In the genomic region with DNA sequence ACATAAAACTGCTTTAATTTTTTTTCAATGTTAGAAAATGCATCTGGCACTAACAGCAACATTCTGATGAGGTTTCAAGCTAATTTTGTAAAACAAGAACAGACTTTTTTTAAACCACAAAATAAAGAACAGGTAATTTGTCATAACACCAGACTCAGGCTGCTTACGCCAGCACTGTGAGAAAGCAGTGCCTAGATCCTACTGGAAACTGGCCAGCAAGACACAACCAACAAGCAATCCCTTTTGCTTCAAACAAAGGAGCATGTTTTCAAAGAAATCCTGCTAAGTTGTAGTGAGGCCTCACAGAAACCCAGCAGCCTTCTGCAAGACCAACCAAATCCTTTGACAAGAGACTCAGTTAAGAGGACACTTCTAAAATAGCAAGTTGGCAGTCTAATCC, we compare ENCODE assay signal across 11 mouse cellular contexts.
DNase-seq lines count a peak whose midpoint lies in the region; ATAC-seq and TF ChIP-seq lines count a peak whose summit lies in the region.
"Had no signal": no experiment of that assay in that cellular context is flagged by ENCODE, and none has a peak within 500 bp of the region (broad histone marks: within the 10 kb centered on the region; RNA-seq: fewer than 3 reads in every experiment).

No protein-coding gene starts in this region.

- no peaks in the 10 kb centered on the region for H3K9me3 ChIP-seq in hindbrain, embryonic 13.5 days
- no peaks in the 10 kb centered on the region for H3K9me3 ChIP-seq in hindbrain, embryonic 10.5 days
- H3K9me3 ChIP-seq in midbrain, embryonic 13.5 days = peaks cover 3% of the 10 kb centered on the region; the same call in 1 of the 2 replicates
- H3K9me3 ChIP-seq in midbrain, embryonic 15.5 days = no peaks in the 10 kb centered on the region
- no peaks in the 10 kb centered on the region for H3K9me3 ChIP-seq in forebrain, postnatal 0 days (ENCODE audit: low read length)

- ATAC-seq in hindbrain, embryonic 13.5 days (ENCODE audit: low FRiP score) = no peak
- ATAC-seq in midbrain, embryonic 13.5 days = no peak
- no peak for ATAC-seq in midbrain, embryonic 15.5 days (replicated peaks)
- ATAC-seq in forebrain, postnatal 0 days = no peak
- ATAC-seq: intestine, postnatal 0 days had no signal

- H3K4me3 ChIP-seq in hindbrain, embryonic 13.5 days = no peak overlapping the region
- no peak overlapping the region for H3K4me3 ChIP-seq in hindbrain, embryonic 10.5 days
- no peak overlapping the region for H3K4me3 ChIP-seq in midbrain, embryonic 13.5 days (replicated peaks)
- H3K4me3 ChIP-seq in midbrain, embryonic 15.5 days = no peak overlapping the region
- no peak overlapping the region for H3K4me3 ChIP-seq in forebrain, postnatal 0 days (ENCODE audit: low read depth, low read length)

- peak; percentile 35 to 39 for DNase-seq in cerebellum, postnatal 10 days
- DNase-seq in cerebellum, adult 9-10 months = no peak
- DNase-seq in hindbrain, embryonic 10.5 days (ENCODE audit: low spot score) = no peak
- peak; percentile 63 for DNase-seq in forebrain, postnatal 0 days
- DNase-seq in thymus, postnatal 25 days = no peak
- DNase-seq: adrenal gland, postnatal 10 days had no signal

- H3K27ac ChIP-seq in hindbrain, embryonic 13.5 days = peak overlapping the region; percentile 24; the same call in 1 of the 2 replicates
- no peak overlapping the region for H3K27ac ChIP-seq in hindbrain, embryonic 10.5 days
- peak overlapping the region; percentile 51; the same call in 1 of the 2 replicates for H3K27ac ChIP-seq in midbrain, embryonic 13.5 days
- no peak overlapping the region for H3K27ac ChIP-seq in midbrain, embryonic 15.5 days
- H3K27ac ChIP-seq in forebrain, postnatal 0 days (ENCODE audit: low read depth, low read length) = peak overlapping the region; percentile 45; the same call in 1 of the 2 replicates
- H3K27ac ChIP-seq: liver, embryonic 14.5 days had no signal

- H3K4me2 ChIP-seq in hindbrain, embryonic 13.5 days = no peak overlapping the region
- H3K4me2 ChIP-seq in midbrain, embryonic 13.5 days (replicated peaks) = no peak overlapping the region
- H3K4me2 ChIP-seq in midbrain, embryonic 15.5 days = no peak overlapping the region
- no peak overlapping the region for H3K4me2 ChIP-seq in forebrain, postnatal 0 days (ENCODE audit: low read depth)

- H3K9ac ChIP-seq in hindbrain, embryonic 13.5 days = no peak overlapping the region
- H3K9ac ChIP-seq in midbrain, embryonic 13.5 days (replicated peaks) = no peak overlapping the region
- no peak overlapping the region for H3K9ac ChIP-seq in midbrain, embryonic 15.5 days
- H3K9ac ChIP-seq in forebrain, postnatal 0 days = no peak overlapping the region
- H3K9ac ChIP-seq: liver, embryonic 14.5 days had no signal

- H3K4me1 ChIP-seq in hindbrain, embryonic 13.5 days (replicated peaks) = peaks cover 13% of the 10 kb centered on the region
- peaks cover 3% of the 10 kb centered on the region; the same call in 1 of the 2 replicates for H3K4me1 ChIP-seq in hindbrain, embryonic 10.5 days (replicated peaks)
- peaks cover 14% of the 10 kb centered on the region for H3K4me1 ChIP-seq in midbrain, embryonic 13.5 days (replicated peaks)
- peaks cover 11% of the 10 kb centered on the region for H3K4me1 ChIP-seq in midbrain, embryonic 15.5 days
- peaks cover 10% of the 10 kb centered on the region for H3K4me1 ChIP-seq in forebrain, postnatal 0 days (ENCODE audit: insufficient read depth)

- WGBS in hindbrain, embryonic 13.5 days = 64% methylated on average over 1 of the region's 1 CpGs
- 91% methylated on average over 1 of the region's 1 CpGs for WGBS in hindbrain, embryonic 10.5 days
- whole genome bisulfite sequencing in midbrain, embryonic 13.5 days = 64% methylated on average over 1 of the region's 1 CpGs
- WGBS in midbrain, embryonic 15.5 days = 51% methylated on average over 1 of the region's 1 CpGs
- WGBS in forebrain, postnatal 0 days = 28% methylated on average over 1 of the region's 1 CpGs

- no peaks in the 10 kb centered on the region for H3K36me3 ChIP-seq in hindbrain, embryonic 13.5 days
- H3K36me3 ChIP-seq in hindbrain, embryonic 10.5 days = peaks cover 10% of the 10 kb centered on the region
- H3K36me3 ChIP-seq in midbrain, embryonic 13.5 days = no peaks in the 10 kb centered on the region
- no peaks in the 10 kb centered on the region for H3K36me3 ChIP-seq in midbrain, embryonic 15.5 days (replicated peaks)
- no peaks in the 10 kb centered on the region for H3K36me3 ChIP-seq in forebrain, postnatal 0 days (ENCODE audit: insufficient read depth)

- no peaks in the 10 kb centered on the region for H3K27me3 ChIP-seq in hindbrain, embryonic 13.5 days
- H3K27me3 ChIP-seq in hindbrain, embryonic 10.5 days (ENCODE audit: insufficient read depth, poor library complexity, severe bottlenecking) = no peaks in the 10 kb centered on the region
- H3K27me3 ChIP-seq in midbrain, embryonic 13.5 days = no peaks in the 10 kb centered on the region
- no peaks in the 10 kb centered on the region for H3K27me3 ChIP-seq in midbrain, embryonic 15.5 days (replicated peaks)
- H3K27me3 ChIP-seq in forebrain, postnatal 0 days (ENCODE audit: insufficient read depth, low read length) = no peaks in the 10 kb centered on the region

- no peak for TF ChIP-seq CTCF in forebrain, postnatal 0 days (IDR thresholded peaks at IDR 0.05; ENCODE audit: low read depth)

Comparison
In these comparisons a context has a peak if more than half of its experiments do, and no peak if none do; other contexts are left out.
1. DNase-seq: peak in cerebellum, postnatal 10 days (2 of 2) and forebrain, postnatal 0 days (single experiment); none in cerebellum, adult 9-10 months (single experiment), hindbrain, embryonic 10.5 days (single experiment) and thymus, postnatal 25 days (single experiment).
2. H3K27ac ChIP-seq: peak in hindbrain, embryonic 13.5 days (single experiment), midbrain, embryonic 13.5 days (single experiment) and forebrain, postnatal 0 days (single experiment); none in hindbrain, embryonic 10.5 days (single experiment) and midbrain, embryonic 15.5 days (single experiment).